Mouse (Mus musculus): ENCODE measurements around the gene Vta1. TPM values are rescaled to one million over a fixed set of nuclear protein-coding genes. Genes with fewer than 3 reads are reported as not detected.

Vta1 gene
- total RNA-seq (2017) = 49.3 and 56.8 TPM in 2 replicates

GRCm38 (mm10) chr10:14705072-14706066 is at the start of gene Vta1, which contains the start of gene Nmbr:
Gene Vta1 (minus strand): TSS chr10:14705560.
Gene Nmbr (plus strand): TSS chr10:14705591.
- ATAC-seq (ENCODE audit: extremely low read depth, insufficient number of reproducible peaks, low FRiP score, poor library complexity, severe bottlenecking) = peak; percentile 100

- no peak for ATAC-seq (ENCODE audit: extremely low read depth, insufficient number of reproducible peaks, low FRiP score, poor library complexity, severe bottlenecking)
Measured at GRCm38 (mm10) chr10:14734285-14734684, 28.9 kb upstream of the Vta1 start.

- ATAC-seq (ENCODE audit: extremely low read depth, insufficient number of reproducible peaks, low FRiP score, poor library complexity, severe bottlenecking) = no peak
Measured at GRCm38 (mm10) chr10:14725671-14726070, 20.3 kb upstream of the Vta1 start.

- ATAC-seq (ENCODE audit: extremely low read depth, insufficient number of reproducible peaks, low FRiP score, poor library complexity, severe bottlenecking) = no peak
Measured at GRCm38 (mm10) chr10:14718114-14718513, 12.8 kb upstream of the Vta1 start, which contains the start of gene Gje1. Gene Gje1 (minus strand): TSS chr10:14718214.

GRCm38 (mm10) chr10:14703830-14704420 is 1.4 kb downstream of the Vta1 start:
- ATAC-seq (ENCODE audit: extremely low read depth, insufficient number of reproducible peaks, low FRiP score, poor library complexity, severe bottlenecking) = no peak

- ATAC-seq (ENCODE audit: extremely low read depth, insufficient number of reproducible peaks, low FRiP score, poor library complexity, severe bottlenecking) = no peak
Measured at GRCm38 (mm10) chr10:14703239-14703638, 2.1 kb downstream of the Vta1 start.

- ATAC-seq (ENCODE audit: extremely low read depth, insufficient number of reproducible peaks, low FRiP score, poor library complexity, severe bottlenecking) = no peak
Measured at GRCm38 (mm10) chr10:14690349-14690748, 15.0 kb downstream of the Vta1 start.

GRCm38 (mm10) chr10:14688785-14689442 is 16.4 kb downstream of the Vta1 start:
- ATAC-seq (ENCODE audit: extremely low read depth, insufficient number of reproducible peaks, low FRiP score, poor library complexity, severe bottlenecking) = no peak

- ATAC-seq (ENCODE audit: extremely low read depth, insufficient number of reproducible peaks, low FRiP score, poor library complexity, severe bottlenecking) = no peak
Measured at GRCm38 (mm10) chr10:14685663-14686062, 19.7 kb downstream of the Vta1 start.

GRCm38 (mm10) chr10:14666147-14666546 is 39.2 kb downstream of the Vta1 start:
- no peak for ATAC-seq (ENCODE audit: extremely low read depth, insufficient number of reproducible peaks, low FRiP score, poor library complexity, severe bottlenecking)

- no peak for ATAC-seq (ENCODE audit: extremely low read depth, insufficient number of reproducible peaks, low FRiP score, poor library complexity, severe bottlenecking)
Measured at GRCm38 (mm10) chr10:14660875-14661274, 44.5 kb downstream of the Vta1 start.

- ATAC-seq (ENCODE audit: extremely low read depth, insufficient number of reproducible peaks, low FRiP score, poor library complexity, severe bottlenecking) = no peak
Measured at GRCm38 (mm10) chr10:14639635-14640034, 65.7 kb downstream of the Vta1 start.

GRCm38 (mm10) chr10:14639043-14639442 is 66.3 kb downstream of the Vta1 start:
- no peak for ATAC-seq (ENCODE audit: extremely low read depth, insufficient number of reproducible peaks, low FRiP score, poor library complexity, severe bottlenecking)

- ATAC-seq (ENCODE audit: extremely low read depth, insufficient number of reproducible peaks, low FRiP score, poor library complexity, severe bottlenecking) = no peak
Measured at GRCm38 (mm10) chr10:14625706-14626105, 79.7 kb downstream of the Vta1 start.

- ATAC-seq (ENCODE audit: extremely low read depth, insufficient number of reproducible peaks, low FRiP score, poor library complexity, severe bottlenecking) = no peak
Measured at GRCm38 (mm10) chr10:14619156-14619555, 86.2 kb downstream of the Vta1 start.

- no peak for ATAC-seq (ENCODE audit: extremely low read depth, insufficient number of reproducible peaks, low FRiP score, poor library complexity, severe bottlenecking)
Measured at GRCm38 (mm10) chr10:14618301-14618700, 87.1 kb downstream of the Vta1 start.

- no peak for ATAC-seq (ENCODE audit: extremely low read depth, insufficient number of reproducible peaks, low FRiP score, poor library complexity, severe bottlenecking)
Measured at GRCm38 (mm10) chr10:14615441-14615840, 89.9 kb downstream of the Vta1 start.

- ATAC-seq (ENCODE audit: extremely low read depth, insufficient number of reproducible peaks, low FRiP score, poor library complexity, severe bottlenecking) = no peak
Measured at GRCm38 (mm10) chr10:14607597-14607996, 97.8 kb downstream of the Vta1 start.

Data from neutrophil, adult 5-6 weeks (primary cell).